Mouse (Mus musculus) liver, embryonic 14.5 days (tissue): ENCODE measurements around the gene Rcor1.

ENCODE experiments used
- CTCF ChIP-seq: IDR thresholded peaks from 2 replicates; pipeline ENCODE4 v1.5.1; 2016; ENCODE audit warnings: antibody characterized with exemption, low read depth, control low read depth
- EP300 ChIP-seq: IDR thresholded peaks from 2 replicates; pipeline ENCODE4 v1.6.1; 2016; ENCODE audit warnings: antibody characterized with exemption, low read depth

GRCm38 (mm10) chr12:111135953-111136352 is 96.8 kb downstream of the Rcor1 start:
- TF ChIP-seq CTCF (no peak), EP300 (no peak)
